Mouse (Mus musculus): ENCODE data around the gene Cap1.

Cap1 gene

GRCm38 (mm10) chr4:122887336-122887735, 1.5 kb upstream of the Cap1 start:
- DNase-seq (ENCODE audit: low read depth, low spot score), result no peak

- no peak for DNase-seq (ENCODE audit: low read depth, low spot score)
These were observed 861 bp upstream of the Cap1 start for GRCm38 (mm10) chr4:122886579-122887254.

GRCm38 (mm10) chr4:122884481-122885340, 1.1 kb downstream of the Cap1 start:
- no peak for DNase-seq (ENCODE audit: low read depth, low spot score)

GRCm38 (mm10) chr4:122884051-122884450, 1.8 kb downstream of the Cap1 start:
- DNase-seq (ENCODE audit: low read depth, low spot score), result no peak

GRCm38 (mm10) chr4:122883294-122883693, 2.6 kb downstream of the Cap1 start:
- no peak for DNase-seq (ENCODE audit: low read depth, low spot score)

GRCm38 (mm10) chr4:122882544-122882943, 3.3 kb downstream of the Cap1 start:
- DNase-seq (ENCODE audit: low read depth, low spot score), result no peak

- no peak for DNase-seq (ENCODE audit: low read depth, low spot score)
These were observed 7.4 kb downstream of the Cap1 start for GRCm38 (mm10) chr4:122878333-122879070.

- DNase-seq (ENCODE audit: low read depth, low spot score), result no peak
These were observed 12.3 kb downstream of the Cap1 start for GRCm38 (mm10) chr4:122873512-122873911.

- no peak for DNase-seq (ENCODE audit: low read depth, low spot score)
These were observed 12.9 kb downstream of the Cap1 start for GRCm38 (mm10) chr4:122873003-122873402.

GRCm38 (mm10) chr4:122871989-122872388, 13.9 kb downstream of the Cap1 start:
- no peak for DNase-seq (ENCODE audit: low read depth, low spot score)

GRCm38 (mm10) chr4:122871269-122871668, 14.6 kb downstream of the Cap1 start:
- no peak for DNase-seq (ENCODE audit: low read depth, low spot score)

GRCm38 (mm10) chr4:122870741-122871140, 15.1 kb downstream of the Cap1 start:
- no peak for DNase-seq (ENCODE audit: low read depth, low spot score)

- DNase-seq (ENCODE audit: low read depth, low spot score), result no peak
These were observed 15.8 kb downstream of the Cap1 start for GRCm38 (mm10) chr4:122870027-122870426.

- DNase-seq (ENCODE audit: low read depth, low spot score), result no peak
These were observed 17.8 kb downstream of the Cap1 start for GRCm38 (mm10) chr4:122868041-122868440.

GRCm38 (mm10) chr4:122861836-122862235, 24.0 kb downstream of the Cap1 start:
- DNase-seq (ENCODE audit: low read depth, low spot score), result no peak

- DNase-seq (ENCODE audit: low read depth, low spot score), result no peak
These were observed 26.7 kb downstream of the Cap1 start for GRCm38 (mm10) chr4:122859096-122859674.

GRCm38 (mm10) chr4:122857909-122858308, 27.9 kb downstream of the Cap1 start:
- no peak for DNase-seq (ENCODE audit: low read depth, low spot score)

GRCm38 (mm10) chr4:122854770-122855169, 31.1 kb downstream of the Cap1 start:
- no peak for DNase-seq (ENCODE audit: low read depth, low spot score)

GRCm38 (mm10) chr4:122853691-122854090, 32.2 kb downstream of the Cap1 start:
- no peak for DNase-seq (ENCODE audit: low read depth, low spot score)

- no peak for DNase-seq (ENCODE audit: low read depth, low spot score)
These were observed 34.3 kb downstream of the Cap1 start for GRCm38 (mm10) chr4:122851535-122851934.

GRCm38 (mm10) chr4:122848150-122848621, 37.7 kb downstream of the Cap1 start:
- DNase-seq (ENCODE audit: low read depth, low spot score), result no peak

GRCm38 (mm10) chr4:122838416-122838815, 47.4 kb downstream of the Cap1 start:
- DNase-seq (ENCODE audit: low read depth, low spot score), result no peak
